Mouse (Mus musculus) G1E (cell line): Measurements from ENCODE around the gene Mrpl24.

Experiments used
- CTCF ChIP-seq: IDR thresholded peaks from 2 replicates; pipeline ENCODE4 v1.5.1; 2012; ENCODE audit warnings: low read depth, low read length, inconsistent platforms, mixed read lengths
- GATA1 ChIP-seq: IDR thresholded peaks from 2 replicates; pipeline ENCODE4 v1.6.1; 2012; ENCODE audit warnings: borderline replicate concordance, low read length, inconsistent platforms, mixed read lengths
- GATA2 ChIP-seq: IDR thresholded peaks from 2 replicates; pipeline ENCODE4 v1.6.1; 2012; ENCODE audit warnings: low read depth, low read length, inconsistent platforms, borderline replicate concordance

- TF ChIP-seq CTCF: no peak
- TF ChIP-seq GATA2: no peak
- no peak for TF ChIP-seq GATA1
Observed at GRCm38 (mm10) chr3:87913891-87914290, 5.4 kb upstream of the Mrpl24 start.
